Mouse (Mus musculus): ENCODE measurements at regions not wholly inside any gene's neighbourhood (a gene's known extent, or its start where the extent isn't known, plus 50 kb on each side); places are given as distances from the start of the nearest gene placed in this dataset.

GRCm38 (mm10) chr9:86011661-86012060, 169.5 kb downstream of the Tpbg start:
- peaks cover 4 to 18% of the 10 kb centered on the region in 2 experiments; a peak in 3 of 4 replicates for H3K4me1 ChIP-seq (ENCODE audit: control insufficient read depth in 1 of 2, insufficient read depth in 2 of 2)
- no peak overlapping the region for H3K4me3 ChIP-seq (replicated peaks in 1 of 3; ENCODE audit: low read depth in 2 of 3, low read length in 2 of 3, poor library complexity in 1 of 3)
- H3K27me3 ChIP-seq (replicated peaks), result no peaks in the 10 kb centered on the region
- H3K9ac ChIP-seq (ENCODE audit: insufficient read depth, low read depth), result no peak overlapping the region
- dilution Hi-C loops (cut with MboI; ENCODE audit: extremely low pct_ligation_motif_present, extremely low pct_unique_long_range_greater_than_20kb, low sequenced_read_pairs) (no loop called here), in situ Hi-C loops (cut with MboI; ENCODE audit: low pct_ligation_motif_present, low pct_unique_long_range_greater_than_20kb, low sequenced_read_pairs) (no loop called here)
- no peak overlapping the region for H3K4me2 ChIP-seq (ENCODE audit: insufficient read depth, low read depth, poor library complexity, severe bottlenecking)
- no peaks in the 10 kb centered on the region for H3K36me3 ChIP-seq (replicated peaks in 1 of 2; ENCODE audit: control insufficient read depth in 1 of 2, insufficient read depth in 1 of 2, low read length in 1 of 2)
- no peaks in the 10 kb centered on the region for H3K9me3 ChIP-seq (replicated peaks; ENCODE audit: low read length)
- no peak overlapping the region for H3K27ac ChIP-seq (ENCODE audit: insufficient read depth, low read depth)
- H3K79me2 ChIP-seq (replicated peaks; ENCODE audit: control insufficient read depth, extremely low read depth, insufficient read depth, poor library complexity, severe bottlenecking), result no peaks in the 10 kb centered on the region
- TF ChIP-seq RAD21 (IDR thresholded peaks at IDR 0.05; ENCODE audit: low read depth, low read length) (no peak), ZC3H11A (IDR thresholded peaks at IDR 0.05; ENCODE audit: low read depth, low read length) (no peak), UBTF (IDR thresholded peaks at IDR 0.05; ENCODE audit: low read depth, low read length) (no peak), CTCF (conservative IDR thresholded peaks at IDR 0.05 in 1 of 2, IDR thresholded peaks at IDR 0.05 in 1 of 2; ENCODE audit: low read depth in 2 of 2, low read length in 2 of 2) (no peak), TCF12 (IDR thresholded peaks at IDR 0.05; ENCODE audit: low read depth, low read length) (no peak), MAFK (IDR thresholded peaks at IDR 0.05; ENCODE audit: insufficient replicate concordance, low read length) (no peak), ZMIZ1 (IDR thresholded peaks at IDR 0.05; ENCODE audit: low read depth, low read length) (no peak), USF2 (conservative IDR thresholded peaks at IDR 0.05; ENCODE audit: low read depth, low read length) (no peak), NELFE (IDR thresholded peaks at IDR 0.05; ENCODE audit: low read depth, low read length) (no peak), MAZ (IDR thresholded peaks at IDR 0.05; ENCODE audit: low read depth, low read length) (no peak), POLR2AphosphoS2 (IDR thresholded peaks at IDR 0.05; ENCODE audit: low read depth, low read length) (no peak), EP300 (IDR thresholded peaks at IDR 0.05; ENCODE audit: low read length) (no peak), GABPA (IDR thresholded peaks at IDR 0.05; ENCODE audit: insufficient replicate concordance, low read depth, low read length) (no peak), ETS1 (conservative IDR thresholded peaks at IDR 0.05; ENCODE audit: low read depth, low read length) (no peak), SIN3A (IDR thresholded peaks at IDR 0.05; ENCODE audit: low read length) (no peak), ELF1 (IDR thresholded peaks at IDR 0.05; ENCODE audit: low read depth, low read length) (no peak), SMC3 (IDR thresholded peaks at IDR 0.05; ENCODE audit: low read depth, low read length) (no peak)
- DNase-seq (ENCODE audit: extremely low read depth), result no peak

- H3K4me2 ChIP-seq (ENCODE audit: insufficient read depth, low read depth, poor library complexity, severe bottlenecking), result no peak overlapping the region
- DNase-seq (ENCODE audit: extremely low read depth), result no peak
- no peaks in the 10 kb centered on the region for H3K27me3 ChIP-seq (replicated peaks)
- TF ChIP-seq MYC (IDR thresholded peaks at IDR 0.05; ENCODE audit: low read depth, low read length), result no peak
- TF ChIP-seq NELFE (IDR thresholded peaks at IDR 0.05; ENCODE audit: low read depth, low read length), result no peak
- TF ChIP-seq ZKSCAN1 (IDR thresholded peaks at IDR 0.05; ENCODE audit: borderline replicate concordance, low read depth, low read length), result no peak
- TF ChIP-seq POLR2A (IDR thresholded peaks at IDR 0.05; ENCODE audit: low read depth, low read length), result no peak
- no peak for TF ChIP-seq CHD2 (IDR thresholded peaks at IDR 0.05; ENCODE audit: low read length)
- no peak for TF ChIP-seq EP300 (IDR thresholded peaks at IDR 0.05; ENCODE audit: low read length)
- TF ChIP-seq POLR2AphosphoS2 (IDR thresholded peaks at IDR 0.05; ENCODE audit: low read depth, low read length), result no peak
- TF ChIP-seq RCOR1 (conservative IDR thresholded peaks at IDR 0.05; ENCODE audit: low read depth, low read length), result no peak
- H3K4me3 ChIP-seq (replicated peaks in 1 of 3; ENCODE audit: low read depth in 2 of 3, low read length in 2 of 3, poor library complexity in 1 of 3), result no peak overlapping the region
- H3K27ac ChIP-seq (ENCODE audit: insufficient read depth, low read depth), result no peak overlapping the region
- in situ Hi-C loops (cut with MboI; ENCODE audit: low pct_ligation_motif_present, low pct_unique_long_range_greater_than_20kb, low sequenced_read_pairs) (no loop called here), dilution Hi-C loops (cut with MboI; ENCODE audit: extremely low pct_ligation_motif_present, extremely low pct_unique_long_range_greater_than_20kb, low sequenced_read_pairs) (no loop called here)
- H3K4me1 ChIP-seq (ENCODE audit: control insufficient read depth in 1 of 2, insufficient read depth in 2 of 2), result peaks cover 4 to 18% of the 10 kb centered on the region in 2 experiments; a peak in 3 of 4 replicates
- no peaks in the 10 kb centered on the region for H3K36me3 ChIP-seq (replicated peaks in 1 of 2; ENCODE audit: control insufficient read depth in 1 of 2, insufficient read depth in 1 of 2, low read length in 1 of 2)
- no peaks in the 10 kb centered on the region for H3K79me2 ChIP-seq (replicated peaks; ENCODE audit: control insufficient read depth, extremely low read depth, insufficient read depth, poor library complexity, severe bottlenecking)
- no peak overlapping the region for H3K9ac ChIP-seq (ENCODE audit: insufficient read depth, low read depth)
- no peaks in the 10 kb centered on the region for H3K9me3 ChIP-seq (replicated peaks; ENCODE audit: low read length)
Observed at GRCm38 (mm10) chr9:86015841-86016240, 173.7 kb downstream of the Tpbg start.
